Mouse (Mus musculus) natural killer cell, adult 2 months (primary cell): ENCODE results near the gene 2210010C04Rik.
A peak's percentile ranks its signal among the peaks of the same experiment; 100 is the strongest.

Experiments
- DNase-seq, 2 experiments: peaks; one replicate each; pipeline ENCODE4 v3.0.0; 2022; ENCODE audit warnings: low spot score in 2 of 2

Gene 2210010C04Rik

DNA sequence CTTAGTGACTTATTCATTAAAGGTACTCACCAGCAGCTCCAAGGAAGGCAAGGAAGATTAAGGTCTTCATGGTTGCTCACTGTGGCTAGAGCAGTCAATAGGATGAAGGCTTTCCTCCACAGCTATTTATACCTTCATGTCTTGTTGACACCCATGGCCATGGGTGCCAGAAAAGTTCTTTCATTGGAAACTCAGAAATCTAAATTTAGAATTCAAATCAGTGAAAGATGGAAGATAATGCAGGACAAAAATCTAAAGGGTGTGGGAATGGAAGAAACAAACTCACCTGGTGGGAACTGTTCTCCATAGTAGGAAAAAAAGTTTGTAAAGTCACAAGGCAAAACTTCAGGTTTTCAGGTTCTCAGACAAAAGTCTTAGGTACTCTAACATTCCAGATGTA, at the start of gene 2210010C04Rik:
TSS of gene 2210010C04Rik (minus strand) at position 101 of the 400 bp plus-strand sequence.
- DNase-seq = no peak

- DNase-seq = no peak
These were observed 44.8 kb upstream of the 2210010C04Rik start for GRCm38 (mm10) chr6:41080121-41080520.

DNA sequence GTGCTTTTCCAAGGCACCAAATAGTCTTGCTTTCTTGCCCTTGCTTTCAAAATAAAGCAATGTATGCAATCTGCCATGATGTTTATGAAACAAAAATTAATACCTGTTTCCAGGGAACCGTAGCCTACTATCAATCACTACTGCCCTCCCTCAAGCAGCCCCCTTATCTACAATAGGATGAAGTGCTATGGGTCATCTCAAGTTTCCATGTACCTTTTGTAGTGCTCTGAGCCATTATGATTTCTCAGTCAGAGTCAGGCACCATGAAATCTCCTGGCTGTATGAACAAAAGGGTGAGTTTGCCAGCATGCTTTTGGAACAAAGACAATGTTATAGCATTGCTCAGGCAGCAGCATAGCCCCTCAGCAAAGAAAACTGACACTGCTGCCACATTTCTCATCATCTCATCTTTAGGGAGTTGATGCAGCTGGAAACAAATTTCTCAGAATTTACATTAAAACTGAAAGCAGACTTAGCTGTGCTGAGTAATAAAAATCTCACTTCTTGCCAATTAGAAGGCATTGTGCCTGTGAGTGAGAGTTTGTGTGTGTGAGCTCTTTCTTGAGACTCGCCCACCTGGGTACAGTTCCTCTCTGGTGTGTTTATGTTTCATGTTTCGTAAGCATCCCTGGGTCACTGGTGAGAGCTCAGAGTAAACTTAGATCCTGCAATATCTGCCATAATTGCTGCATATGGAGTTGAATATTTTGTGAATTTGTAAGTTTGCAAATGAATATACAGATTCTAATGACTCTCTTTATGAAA, 43.4 kb upstream of the 2210010C04Rik start:
- DNase-seq = no peak

GRCm38 (mm10) chr6:41075753-41076152, 40.4 kb upstream of the 2210010C04Rik start:
- no peak for DNase-seq

DNA sequence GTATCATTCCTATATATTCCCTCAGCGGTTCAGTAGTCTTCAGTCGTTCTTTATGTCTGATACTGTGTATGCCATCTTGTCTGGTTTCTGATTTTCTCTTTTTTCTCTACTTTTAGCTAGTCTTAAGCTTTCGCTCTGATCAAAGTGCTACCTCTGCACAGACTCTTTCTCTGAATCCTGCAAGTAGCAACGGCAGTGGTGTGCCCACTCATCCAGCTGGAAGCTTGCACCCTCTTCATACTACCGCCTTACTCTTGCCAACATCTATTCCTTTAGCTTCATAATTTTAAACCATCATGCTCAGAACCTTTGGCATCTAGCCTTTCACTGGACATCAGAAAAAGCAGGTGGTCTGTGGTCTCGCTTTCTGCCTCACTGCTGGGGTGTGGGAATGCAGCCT, 28.0 kb upstream of the 2210010C04Rik start:
- no peak for DNase-seq

DNA sequence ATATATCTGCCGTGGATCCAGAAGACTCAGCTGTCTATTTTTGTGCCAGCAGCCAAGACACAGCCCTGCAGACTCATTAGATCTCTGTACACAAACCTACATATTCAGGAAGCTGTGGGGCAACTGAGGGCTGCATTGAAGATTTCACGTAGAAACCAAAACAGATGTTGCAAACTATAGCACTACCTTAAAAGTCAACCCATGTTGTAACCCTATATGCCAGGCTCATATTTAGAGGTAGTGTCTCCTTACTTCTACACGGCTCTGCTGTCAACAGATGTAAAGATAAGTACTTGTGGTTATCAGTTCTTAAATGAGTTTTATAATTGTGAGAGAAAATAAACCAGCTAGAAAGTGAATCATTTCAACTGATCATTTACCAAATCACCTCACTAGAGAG, 27.4 kb upstream of the 2210010C04Rik start:
- DNase-seq = no peak

DNA sequence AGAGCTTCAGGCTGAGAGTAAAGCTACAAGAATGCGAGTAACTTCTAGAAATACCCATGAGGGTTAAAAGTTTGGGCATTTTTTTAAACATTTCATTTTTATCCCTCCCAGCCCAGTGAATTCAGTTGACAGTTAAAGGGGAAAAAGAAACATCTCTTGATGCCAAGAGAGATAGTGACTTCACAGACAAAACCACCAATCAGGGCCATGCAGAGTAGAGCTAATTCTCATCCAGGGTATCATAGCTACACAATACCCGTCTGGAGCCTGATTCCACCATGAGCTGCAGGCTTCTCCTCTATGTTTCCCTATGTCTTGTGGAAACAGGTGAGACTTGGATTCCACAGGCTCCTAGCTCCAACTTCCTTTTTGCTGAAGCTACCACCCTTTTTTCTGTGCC, 26.8 kb upstream of the 2210010C04Rik start:
- no peak for DNase-seq

GRCm38 (mm10) chr6:41061085-41061484, 25.8 kb upstream of the 2210010C04Rik start:
- no peak for DNase-seq

GRCm38 (mm10) chr6:41057653-41058052, 22.3 kb upstream of the 2210010C04Rik start:
- DNase-seq = no peak

- DNase-seq = peak; percentile 24 to 37
These were observed 20.3 kb upstream of the 2210010C04Rik start for GRCm38 (mm10) chr6:41055581-41055980.

GRCm38 (mm10) chr6:41054379-41054778, 19.1 kb upstream of the 2210010C04Rik start:
- no peak for DNase-seq

DNA sequence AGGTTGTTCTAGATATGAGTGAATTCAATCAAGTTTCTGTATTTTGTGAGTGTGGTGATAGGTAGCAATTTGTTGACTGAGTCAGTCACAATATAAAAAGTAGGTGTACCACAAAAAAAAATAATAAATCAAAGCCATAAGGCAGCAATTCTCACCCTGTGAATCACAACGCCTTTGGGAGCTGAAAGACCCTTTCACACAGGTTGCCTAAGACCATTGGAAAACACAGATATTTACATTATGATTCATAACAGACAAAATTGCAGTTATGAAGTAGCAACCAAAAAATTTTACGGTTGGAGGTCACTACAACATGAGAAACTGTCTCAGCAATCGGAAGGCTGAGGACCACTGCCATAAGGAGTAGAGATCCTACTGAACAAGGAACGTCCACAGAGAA, 16.5 kb upstream of the 2210010C04Rik start:
- DNase-seq = no peak

DNA sequence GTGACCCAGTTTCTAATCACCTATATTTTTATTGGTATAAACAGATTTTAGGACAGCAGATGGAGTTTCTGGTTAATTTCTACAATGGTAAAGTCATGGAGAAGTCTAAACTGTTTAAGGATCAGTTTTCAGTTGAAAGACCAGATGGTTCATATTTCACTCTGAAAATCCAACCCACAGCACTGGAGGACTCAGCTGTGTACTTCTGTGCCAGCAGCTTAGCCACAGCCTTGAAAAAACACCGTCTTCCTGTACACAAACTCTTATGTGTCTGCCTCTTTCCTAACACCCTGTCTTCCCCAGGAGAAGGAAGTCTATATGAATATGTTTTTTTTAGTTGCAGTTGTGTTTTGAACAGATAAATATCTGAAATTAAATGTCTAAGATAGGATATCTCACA, 13.3 kb upstream of the 2210010C04Rik start:
- DNase-seq = no peak

- DNase-seq = no peak
These were observed 12.7 kb upstream of the 2210010C04Rik start for GRCm38 (mm10) chr6:41047961-41048360.

GRCm38 (mm10) chr6:41047202-41047601, 11.9 kb upstream of the 2210010C04Rik start:
- peak in 1 of 2 experiments; percentile 7 for DNase-seq

DNA sequence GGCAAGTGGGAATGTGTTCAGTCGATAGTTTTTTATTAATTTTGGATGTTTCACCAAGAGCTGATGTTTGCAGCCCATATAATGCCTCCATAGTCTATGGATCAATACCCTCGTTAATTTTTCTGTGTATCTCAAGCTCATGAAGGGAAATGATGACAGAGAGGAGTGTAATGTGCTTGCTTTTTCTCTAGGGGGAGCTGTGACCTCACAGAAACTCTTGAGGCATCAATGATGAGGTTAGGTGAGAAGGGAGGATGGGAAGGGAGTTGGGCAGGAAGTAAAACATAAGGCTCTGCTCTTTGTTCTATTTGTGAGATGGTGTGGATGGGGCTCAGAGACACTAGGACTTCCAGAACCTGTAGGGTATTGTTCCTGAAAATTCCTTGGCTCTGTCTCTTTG, 11.2 kb upstream of the 2210010C04Rik start:
- no peak for DNase-seq

GRCm38 (mm10) chr6:41044753-41045152, 9.4 kb upstream of the 2210010C04Rik start:
- DNase-seq = no peak

- DNase-seq = no peak
These were observed 9.0 kb upstream of the 2210010C04Rik start for GRCm38 (mm10) chr6:41044314-41044713.

DNA sequence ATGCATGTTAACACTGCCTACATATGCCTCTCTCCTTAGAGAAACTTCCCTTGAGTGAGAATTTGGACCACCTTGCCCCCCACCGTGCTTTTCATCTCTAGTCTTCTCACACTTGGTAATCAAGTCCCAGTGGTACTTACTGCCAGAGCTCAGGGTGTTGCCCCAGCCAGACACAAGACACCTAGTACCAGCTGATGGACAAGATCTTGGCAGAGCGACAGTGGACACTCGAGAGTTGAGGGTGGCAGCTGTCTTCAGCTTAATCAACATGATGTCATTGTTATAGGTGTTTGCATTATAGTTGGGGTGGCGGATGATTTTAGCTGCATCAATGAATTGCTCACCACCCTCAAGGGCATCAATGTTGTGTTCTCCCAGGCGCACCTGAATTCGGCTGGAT, 2.5 kb downstream of the 2210010C04Rik start:
- DNase-seq = no peak

DNA sequence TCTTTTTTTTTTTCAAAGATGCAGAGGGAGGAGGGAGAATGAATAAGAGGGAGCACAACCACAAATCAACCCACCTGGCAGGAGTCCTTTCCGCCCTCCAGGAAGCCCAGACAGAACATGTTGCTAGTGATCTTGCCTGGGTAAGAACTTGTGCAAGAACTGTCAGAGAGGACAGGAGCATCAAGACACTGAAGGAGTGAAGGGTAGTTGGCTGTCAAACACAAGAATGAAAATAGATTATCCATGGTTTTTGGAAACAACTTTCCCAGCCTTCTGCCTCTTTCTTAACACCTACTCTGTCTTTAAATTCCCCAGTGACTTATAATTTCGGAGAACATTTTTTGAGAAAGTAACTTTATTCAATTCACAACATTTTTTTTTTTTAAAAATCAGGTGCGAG, 3.1 kb downstream of the 2210010C04Rik start:
- no peak for DNase-seq

DNA sequence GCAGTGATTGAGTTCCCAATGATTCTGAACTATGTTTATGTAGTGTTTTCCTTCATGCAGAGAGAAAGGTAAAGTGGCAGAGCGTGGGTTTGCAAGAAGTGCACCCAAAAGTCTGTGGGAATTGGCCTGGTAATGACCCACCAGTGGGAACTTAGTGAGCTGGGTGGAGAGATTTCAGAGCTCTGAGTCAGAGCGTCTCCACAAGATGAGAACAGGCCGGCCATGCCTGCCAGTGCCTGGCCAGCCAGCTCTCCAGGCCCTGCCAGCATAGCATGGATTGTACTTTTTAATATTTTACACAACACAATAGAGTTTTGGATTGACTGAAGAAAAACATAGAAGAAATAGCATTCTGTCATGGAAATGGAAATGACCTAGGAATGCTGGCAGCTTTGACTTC, 4.5 kb downstream of the 2210010C04Rik start:
- DNase-seq = no peak

DNA sequence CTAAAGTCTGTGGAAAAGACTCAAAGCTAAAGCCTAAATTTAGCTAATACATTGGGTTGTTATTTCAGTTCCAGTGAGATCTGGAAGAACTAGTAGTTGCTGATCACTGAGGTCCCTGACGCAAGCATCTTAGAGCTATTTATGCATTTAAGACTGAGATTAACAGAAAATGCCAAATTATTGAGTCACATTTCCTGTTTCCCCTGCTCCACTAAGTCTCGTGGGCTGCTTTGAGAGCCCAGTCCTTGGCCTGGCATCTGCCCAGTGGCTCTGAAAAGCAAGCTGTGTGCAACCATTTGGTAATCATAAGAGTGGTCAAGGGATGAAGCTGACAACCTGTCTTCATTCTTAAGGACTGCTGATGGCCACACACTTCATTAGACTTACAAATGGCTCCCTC, 8.3 kb downstream of the 2210010C04Rik start:
- no peak for DNase-seq

GRCm38 (mm10) chr6:41025873-41026650, 9.2 kb downstream of the 2210010C04Rik start:
- DNase-seq = no peak
